Mouse (Mus musculus) small intestine, adult 2 months (tissue): ENCODE measurements around the gene Epb41l2.

Experiments
- CTCF ChIP-seq: fragments of 200-500 bp; IDR thresholded peaks from 2 replicates; pipeline ENCODE4 v1.5.1; 2012; ENCODE audit warnings: low read depth, mild to moderate bottlenecking, control low read depth, inconsistent platforms, low read length, moderate library complexity, mixed read lengths; ENCODE audit not compliant: insufficient replicate concordance, insufficient read length; ENCODE audit errors: extremely low read depth
- POLR2A ChIP-seq: fragments of 200-500 bp; IDR thresholded peaks from 2 replicates; pipeline ENCODE4 v1.6.1; 2012; ENCODE audit warnings: low read depth, mild to moderate bottlenecking, control low read depth, inconsistent platforms, low read length, moderate library complexity

DNA sequence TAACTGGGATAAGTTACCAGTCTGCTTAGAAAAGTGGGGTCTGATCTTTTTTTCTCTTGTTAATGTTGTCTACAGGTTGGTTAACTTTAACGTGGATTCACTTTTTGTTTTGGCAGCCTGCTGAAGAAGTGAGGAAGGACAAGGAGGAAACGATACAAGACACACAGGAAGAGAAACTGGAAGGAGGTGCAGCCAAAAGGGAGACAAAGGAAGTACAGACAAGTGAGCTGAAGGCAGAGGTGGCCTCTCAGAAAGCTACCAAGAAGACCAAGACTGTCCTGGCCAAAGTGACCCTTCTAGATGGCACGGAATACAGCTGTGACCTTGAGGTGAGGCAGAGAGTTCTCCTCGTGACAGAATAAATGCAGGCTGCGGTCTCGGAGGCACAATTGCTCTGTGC is 84.0 kb downstream of the Epb41l2 start:
- no peak for TF ChIP-seq CTCF
- no peak for TF ChIP-seq POLR2A
